Mouse (Mus musculus): ENCODE results near the gene Mecr. TPM values are rescaled to one million over a fixed set of nuclear protein-coding genes. Genes with fewer than 3 reads are reported as not detected.

Mecr gene
- polyA plus RNA-seq, 1 experiment = 16.7 TPM

GRCm38 (mm10) chr4:131854950-131855349 lies 11.7 kb downstream of the Mecr start:
- Histone ChIP-seq H3K4me3 (ENCODE audit: insufficient read depth, low read length) (no peak overlapping the region), H3K4me1 (ENCODE audit: control insufficient read depth, insufficient read depth, low read length) (peaks cover 3% of the 10 kb centered on the region; the same call in 1 of the 2 replicates), H3K27ac (ENCODE audit: insufficient read depth, low read length) (no peak overlapping the region)
- TF ChIP-seq POLR2A (IDR thresholded peaks at IDR 0.05; ENCODE audit: low read depth, low read length) (no peak), CTCF (IDR thresholded peaks at IDR 0.05; ENCODE audit: borderline replicate concordance, insufficient read depth, low read length) (no peak)

GRCm38 (mm10) chr4:131860492-131861340 lies 17.4 kb downstream of the Mecr start:
- TF ChIP-seq CTCF (IDR thresholded peaks at IDR 0.05; ENCODE audit: borderline replicate concordance, insufficient read depth, low read length) (peak; percentile 99), POLR2A (IDR thresholded peaks at IDR 0.05; ENCODE audit: low read depth, low read length) (no peak)
- no peak overlapping the region for H3K27ac ChIP-seq (ENCODE audit: insufficient read depth, low read length)

DNA sequence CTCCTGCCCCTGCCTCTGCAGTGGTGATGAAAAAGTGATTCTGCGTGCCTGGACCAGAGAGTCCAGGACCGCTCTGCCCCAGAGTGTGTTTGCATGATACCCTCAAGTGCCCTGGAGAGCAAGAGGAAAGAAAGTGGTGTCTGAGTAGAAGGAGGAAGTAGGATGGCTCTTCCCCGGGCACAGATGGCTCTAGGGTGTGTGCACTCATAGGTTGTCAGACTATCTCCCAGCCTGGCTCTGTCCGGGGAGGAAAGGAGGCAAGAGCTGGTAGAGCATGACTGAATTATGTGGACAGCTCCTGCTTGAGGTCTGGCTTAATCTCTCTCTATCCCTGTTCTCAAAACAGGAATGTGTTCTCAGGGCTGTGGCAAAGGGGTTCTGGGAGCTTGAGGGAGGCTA lies 18.1 kb downstream of the Mecr start:
- TF ChIP-seq POLR2A (IDR thresholded peaks at IDR 0.05; ENCODE audit: low read depth, low read length) = no peak
- TF ChIP-seq CTCF (IDR thresholded peaks at IDR 0.05; ENCODE audit: borderline replicate concordance, insufficient read depth, low read length) = no peak
- H3K4me1 ChIP-seq (ENCODE audit: control insufficient read depth, insufficient read depth, low read length) = no peaks in the 10 kb centered on the region
- H3K4me3 ChIP-seq (ENCODE audit: insufficient read depth, low read length) = no peak overlapping the region
- H3K27ac ChIP-seq (ENCODE audit: insufficient read depth, low read length) = no peak overlapping the region

More at GRCm38 (mm10) chr4:131860492-131861340, 17.4 kb downstream of the Mecr start:
- Histone ChIP-seq H3K4me3 (ENCODE audit: insufficient read depth, low read length) (no peak overlapping the region), H3K4me1 (ENCODE audit: control insufficient read depth, insufficient read depth, low read length) (no peaks in the 10 kb centered on the region)

GRCm38 (mm10) chr4:131872672-131873292 lies 29.5 kb downstream of the Mecr start:
- peaks cover 4% of the 10 kb centered on the region for H3K4me1 ChIP-seq (ENCODE audit: control insufficient read depth, insufficient read depth, low read length)
- TF ChIP-seq POLR2A (IDR thresholded peaks at IDR 0.05; ENCODE audit: low read depth, low read length) (no peak; the same call in 1 of the 2 replicates), CTCF (IDR thresholded peaks at IDR 0.05; ENCODE audit: borderline replicate concordance, insufficient read depth, low read length) (no peak)

GRCm38 (mm10) chr4:131873293-131874168 lies 30.3 kb downstream of the Mecr start, which contains the start of gene Srsf4:
Srsf4 (plus strand) TSS chr4:131873617.
- Histone ChIP-seq H3K4me1 (ENCODE audit: control insufficient read depth, insufficient read depth, low read length) (peaks cover 4% of the 10 kb centered on the region), H3K27ac (ENCODE audit: insufficient read depth, low read length) (peak within 1 kb of the TSS; percentile 93), H3K4me3 (ENCODE audit: insufficient read depth, low read length) (peak within 1 kb of the TSS; percentile 83)
- TF ChIP-seq POLR2A (IDR thresholded peaks at IDR 0.05; ENCODE audit: low read depth, low read length) (peak; percentile 93), CTCF (IDR thresholded peaks at IDR 0.05; ENCODE audit: borderline replicate concordance, insufficient read depth, low read length) (no peak)

More at GRCm38 (mm10) chr4:131872672-131873292, 29.5 kb downstream of the Mecr start:
- peak overlapping the region; percentile 93 for H3K27ac ChIP-seq (ENCODE audit: insufficient read depth, low read length)
- H3K4me3 ChIP-seq (ENCODE audit: insufficient read depth, low read length) = peak overlapping the region; percentile 82

- H3K27ac ChIP-seq (ENCODE audit: insufficient read depth, low read length) = peak overlapping the region; percentile 90
- no peak for TF ChIP-seq CTCF (IDR thresholded peaks at IDR 0.05; ENCODE audit: borderline replicate concordance, insufficient read depth, low read length)
- no peak for TF ChIP-seq POLR2A (IDR thresholded peaks at IDR 0.05; ENCODE audit: low read depth, low read length)
- peak overlapping the region; percentile 83 for H3K4me3 ChIP-seq (ENCODE audit: insufficient read depth, low read length)
- peaks cover 4% of the 10 kb centered on the region for H3K4me1 ChIP-seq (ENCODE audit: control insufficient read depth, insufficient read depth, low read length)
Observed at GRCm38 (mm10) chr4:131874169-131874536, 30.9 kb downstream of the Mecr start.

DNA sequence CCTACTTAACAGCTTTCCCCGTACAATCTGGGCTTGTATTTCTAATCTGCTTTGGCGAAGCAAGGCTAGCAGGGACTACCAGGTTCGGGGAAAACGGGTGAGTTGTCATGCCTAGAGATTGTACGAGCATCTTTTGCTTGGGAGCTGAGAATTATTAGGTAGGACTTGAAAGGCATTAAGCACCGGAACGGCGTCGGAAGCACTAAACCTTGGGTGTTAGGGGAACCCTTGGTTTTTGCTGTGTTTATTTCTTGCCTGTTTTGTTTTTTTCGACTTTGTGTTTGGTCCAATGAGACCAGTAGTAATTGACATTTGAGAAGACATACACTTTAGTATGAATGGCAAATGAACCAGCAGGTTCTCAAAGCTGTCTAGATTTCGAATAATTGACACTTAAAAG lies 31.3 kb downstream of the Mecr start:
- H3K4me1 ChIP-seq (ENCODE audit: control insufficient read depth, insufficient read depth, low read length) = peaks cover 4% of the 10 kb centered on the region
- TF ChIP-seq POLR2A (IDR thresholded peaks at IDR 0.05; ENCODE audit: low read depth, low read length) (no peak), CTCF (IDR thresholded peaks at IDR 0.05; ENCODE audit: borderline replicate concordance, insufficient read depth, low read length) (no peak)
- peak overlapping the region; percentile 83 for H3K4me3 ChIP-seq (ENCODE audit: insufficient read depth, low read length)
- H3K27ac ChIP-seq (ENCODE audit: insufficient read depth, low read length) = peak overlapping the region; percentile 90

DNA sequence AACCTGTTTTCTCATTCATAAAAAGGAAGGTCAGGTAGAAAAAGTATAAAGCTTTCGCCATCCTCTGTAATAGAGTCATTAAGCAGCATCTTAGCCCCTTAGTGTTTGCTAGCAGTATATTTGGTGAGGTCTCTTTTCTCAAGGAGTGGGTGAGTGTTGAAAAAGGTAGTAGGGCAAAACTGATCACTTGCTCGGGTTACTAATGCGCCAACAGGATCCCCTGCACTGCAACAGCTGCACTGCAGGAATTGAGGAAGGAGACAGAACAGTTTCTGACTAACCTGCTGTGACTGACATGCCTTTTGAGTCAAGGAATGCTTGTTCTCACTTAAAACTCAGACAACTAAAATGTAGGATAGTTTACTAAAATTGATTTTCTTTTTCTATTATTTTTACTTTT lies 32.0 kb downstream of the Mecr start:
- H3K27ac ChIP-seq (ENCODE audit: insufficient read depth, low read length) = no peak overlapping the region

DNA sequence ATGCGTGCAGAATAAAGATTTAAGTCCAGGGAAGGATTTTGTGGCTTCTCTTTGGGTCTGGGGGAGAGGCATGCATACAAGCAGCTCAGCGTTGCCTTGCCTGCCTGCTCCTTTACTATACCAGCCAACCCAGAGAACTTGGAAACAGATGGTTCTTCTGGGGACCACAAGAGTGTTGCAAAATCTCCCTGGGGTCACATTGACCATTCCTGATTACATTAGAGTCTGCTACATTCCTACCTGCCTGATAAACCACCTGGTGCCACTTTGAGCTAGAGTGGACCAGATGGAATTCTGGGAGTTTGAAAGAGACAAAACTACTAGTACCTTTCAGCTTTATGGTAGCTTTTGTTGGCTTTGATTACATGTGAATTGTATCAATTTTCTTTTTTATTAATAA lies 33.6 kb downstream of the Mecr start:
- H3K4me1 ChIP-seq (ENCODE audit: control insufficient read depth, insufficient read depth, low read length) = peaks cover 7% of the 10 kb centered on the region
- TF ChIP-seq POLR2A (IDR thresholded peaks at IDR 0.05; ENCODE audit: low read depth, low read length) (no peak), CTCF (IDR thresholded peaks at IDR 0.05; ENCODE audit: borderline replicate concordance, insufficient read depth, low read length) (no peak)

More for the DNA sequence above, 32.0 kb downstream of the Mecr start:
- peaks cover 4% of the 10 kb centered on the region for H3K4me1 ChIP-seq (ENCODE audit: control insufficient read depth, insufficient read depth, low read length)
- TF ChIP-seq POLR2A (IDR thresholded peaks at IDR 0.05; ENCODE audit: low read depth, low read length) (no peak), CTCF (IDR thresholded peaks at IDR 0.05; ENCODE audit: borderline replicate concordance, insufficient read depth, low read length) (no peak)
- peak overlapping the region; percentile 83 for H3K4me3 ChIP-seq (ENCODE audit: insufficient read depth, low read length)

More for the DNA sequence above, 33.6 kb downstream of the Mecr start:
- Histone ChIP-seq H3K4me3 (ENCODE audit: insufficient read depth, low read length) (no peak overlapping the region), H3K27ac (ENCODE audit: insufficient read depth, low read length) (no peak overlapping the region)
